Mouse (Mus musculus) C2C12 (cell line): Measurements from ENCODE around the gene Gm49711.

Source experiments
- CEBPB ChIP-seq: IDR thresholded peaks from one replicate; pipeline ENCODE4 v1.6.1; 2011; ENCODE audit warnings: low read depth, mild to moderate bottlenecking, control low read depth, moderate library complexity
- CTCF ChIP-seq: IDR thresholded peaks from one replicate; pipeline ENCODE4 v1.5.1; 2011; ENCODE audit not compliant: control insufficient read depth, insufficient read depth, insufficient read length
- FOSL1 ChIP-seq: IDR thresholded peaks from one replicate; pipeline ENCODE4 v1.8.0; 2011; ENCODE audit warnings: mild to moderate bottlenecking, low read length; ENCODE audit not compliant: poor library complexity, insufficient read depth, severe bottlenecking
- MAX ChIP-seq: IDR thresholded peaks from one replicate; pipeline ENCODE4 v1.6.1; 2011; ENCODE audit warnings: mild to moderate bottlenecking, control low read depth
- MYOD1 ChIP-seq: IDR thresholded peaks from one replicate; pipeline ENCODE4 v1.6.1; 2011; ENCODE audit warnings: low read depth; ENCODE audit not compliant: control insufficient read depth, insufficient read length
- USF1 ChIP-seq: IDR thresholded peaks from one replicate; pipeline ENCODE4 v1.6.1; 2011; ENCODE audit warnings: low read depth, mild to moderate bottlenecking, control low read depth, moderate library complexity

- no peak for TF ChIP-seq CTCF
- TF ChIP-seq MAX: no peak
- TF ChIP-seq MYOD1: no peak
- TF ChIP-seq USF1: no peak
- no peak for TF ChIP-seq FOSL1
- no peak for TF ChIP-seq CEBPB
Observed at GRCm38 (mm10) chr16:92098351-92099051, 40.4 kb downstream of the Gm49711 start.
